Mouse (Mus musculus): ENCODE results near the gene Ptprq. TPM values are rescaled to one million over a fixed set of nuclear protein-coding genes. Genes with fewer than 3 reads are reported as not detected.

Ptprq gene
- total and polyA plus RNA-seq, 2 experiments from 2014 or later: 0.11 TPM; not detected in 1

DNA sequence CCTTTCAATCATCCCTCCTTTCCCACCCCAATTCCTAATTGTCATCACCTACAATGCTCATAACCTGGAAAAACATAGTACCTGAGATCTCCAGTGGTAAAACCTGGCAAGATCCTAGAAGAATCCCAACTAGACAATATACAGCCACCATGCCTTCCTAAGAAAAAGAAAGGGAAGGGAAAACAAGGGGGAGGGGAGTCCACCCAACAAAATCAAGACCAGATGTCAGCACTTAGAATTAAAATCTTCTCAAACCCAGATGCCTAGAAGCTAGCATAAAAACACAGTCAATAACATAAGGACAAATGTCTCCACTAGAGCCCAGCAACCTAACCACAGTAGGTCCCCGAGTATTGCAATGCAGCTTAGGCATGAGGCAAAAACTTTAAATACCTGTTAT is 43.9 kb downstream of the Ptprq start:
- no peak overlapping the region for H3K27ac ChIP-seq (ENCODE audit: low read depth)
- no peaks in the 10 kb centered on the region for H3K27me3 ChIP-seq (ENCODE audit: control insufficient read depth, insufficient read depth, low read length)
- H3K4me2 ChIP-seq (ENCODE audit: low read depth, low read length): no peak overlapping the region
- no peaks in the 10 kb centered on the region for H3K36me3 ChIP-seq (replicated peaks; ENCODE audit: control insufficient read depth, insufficient read depth, low read length)
- H3K4me1 ChIP-seq (ENCODE audit: control insufficient read depth, insufficient read depth): no peaks in the 10 kb centered on the region
- 65% methylated on average over 1 of the region's 1 CpGs for WGBS
- H3K9me3 ChIP-seq (replicated peaks; ENCODE audit: control insufficient read depth, low read length): no peaks in the 10 kb centered on the region
- no peak for ATAC-seq (ENCODE audit: insufficient read depth, low read depth)
- H3K9ac ChIP-seq (replicated peaks; ENCODE audit: low read depth, low read length): no peak overlapping the region
- no peak for TF ChIP-seq EP300 (IDR thresholded peaks at IDR 0.05; ENCODE audit: low read depth)
- TF ChIP-seq CTCF (IDR thresholded peaks at IDR 0.05; ENCODE audit: low read depth): no peak
- H3K4me3 ChIP-seq (ENCODE audit: low read depth, low read length): no peak overlapping the region
- no peak for DNase-seq (ENCODE audit: low spot score)

DNA sequence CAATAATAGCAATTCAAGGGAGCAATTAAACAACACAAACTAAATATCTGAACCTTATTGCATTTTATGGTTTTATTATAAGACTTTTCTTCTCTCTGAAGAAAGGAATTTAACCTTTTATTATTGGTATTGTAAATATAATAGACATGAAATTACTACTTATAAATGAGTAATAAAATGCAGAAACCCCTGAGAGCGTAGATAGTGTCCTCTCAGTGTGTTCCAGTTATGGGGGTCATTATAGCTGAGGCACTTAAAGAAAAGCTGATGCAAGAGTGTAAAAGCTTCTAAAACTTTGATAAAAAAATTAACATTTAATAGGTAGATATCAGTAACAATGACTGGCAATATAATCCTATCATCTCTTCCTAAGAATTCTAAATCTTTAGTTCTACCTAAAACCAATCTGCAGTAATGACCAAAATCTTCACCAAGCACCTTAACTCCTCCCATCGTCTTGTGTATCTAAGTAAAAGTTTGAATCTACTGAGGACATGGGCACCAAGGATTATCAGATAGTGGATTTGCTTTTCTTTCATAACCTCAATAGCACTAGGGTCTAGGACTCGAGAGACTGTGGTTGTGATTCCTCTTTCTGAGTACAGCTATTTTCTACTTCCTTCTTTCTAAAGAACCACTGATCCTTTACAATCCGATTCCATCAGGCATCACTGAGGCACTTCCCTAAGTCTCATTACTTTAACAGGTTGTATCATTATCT is 51.3 kb downstream of the Ptprq start:
- Histone ChIP-seq H3K9me3 (replicated peaks; ENCODE audit: control insufficient read depth, low read length) (no peaks in the 10 kb centered on the region), H3K27ac (ENCODE audit: low read depth) (no peak overlapping the region), H3K4me2 (ENCODE audit: low read depth, low read length) (no peak overlapping the region), H3K27me3 (ENCODE audit: control insufficient read depth, insufficient read depth, low read length) (no peaks in the 10 kb centered on the region), H3K36me3 (replicated peaks; ENCODE audit: control insufficient read depth, insufficient read depth, low read length) (no peaks in the 10 kb centered on the region), H3K9ac (replicated peaks; ENCODE audit: low read depth, low read length) (no peak overlapping the region), H3K4me3 (ENCODE audit: low read depth, low read length) (no peak overlapping the region), H3K4me1 (ENCODE audit: control insufficient read depth, insufficient read depth) (no peaks in the 10 kb centered on the region)
- no peak for ATAC-seq (ENCODE audit: insufficient read depth, low read depth)
- DNase-seq (ENCODE audit: low spot score): no peak
- WGBS: 69% methylated on average over 4 of the region's 4 CpGs
- TF ChIP-seq EP300 (IDR thresholded peaks at IDR 0.05; ENCODE audit: low read depth): no peak
- no peak for TF ChIP-seq CTCF (IDR thresholded peaks at IDR 0.05; ENCODE audit: low read depth)

DNA sequence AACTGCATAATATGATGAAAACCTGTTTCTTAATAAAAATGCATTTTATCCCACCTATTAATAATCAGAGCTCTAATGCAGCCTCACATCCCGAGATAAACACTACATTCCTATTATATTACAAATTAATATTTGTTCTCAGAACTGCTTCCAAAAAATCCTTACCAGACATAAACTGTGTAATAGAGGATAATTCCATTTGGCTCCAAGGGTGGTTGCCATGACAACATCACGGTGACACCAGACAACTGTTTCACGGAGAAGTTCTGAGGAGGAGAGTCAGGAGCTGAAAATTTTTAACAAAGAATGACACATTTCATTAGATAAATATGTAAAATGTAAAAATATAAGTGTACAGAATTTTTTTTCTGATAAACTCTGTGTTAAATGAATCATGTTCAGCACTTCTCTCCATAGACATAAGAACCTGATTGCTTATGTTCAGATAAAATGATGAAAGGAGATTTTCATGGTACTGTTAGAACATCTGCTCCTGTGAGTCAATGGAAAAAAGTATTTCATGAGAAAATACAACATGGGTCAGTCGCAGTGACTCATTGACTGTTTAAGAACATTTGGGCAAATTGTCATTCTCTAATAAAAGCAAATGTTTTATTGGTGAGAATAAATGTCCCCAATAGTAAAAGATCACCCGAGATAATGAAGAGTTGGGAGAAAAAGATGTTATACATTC is 57.3 kb downstream of the Ptprq start:
- H3K9me3 ChIP-seq (replicated peaks; ENCODE audit: control insufficient read depth, low read length): 0 out of 2 replicates have a peak, but pooled peaks cover 6% of the 10 kb centered on the region
- no peaks in the 10 kb centered on the region for H3K27me3 ChIP-seq (ENCODE audit: control insufficient read depth, insufficient read depth, low read length)
- TF ChIP-seq EP300 (IDR thresholded peaks at IDR 0.05; ENCODE audit: low read depth) (no peak), CTCF (IDR thresholded peaks at IDR 0.05; ENCODE audit: low read depth) (no peak)
- no peaks in the 10 kb centered on the region for H3K4me1 ChIP-seq (ENCODE audit: control insufficient read depth, insufficient read depth)
- no peak for DNase-seq (ENCODE audit: low spot score)
- H3K4me2 ChIP-seq (ENCODE audit: low read depth, low read length): no peak overlapping the region
- no peak overlapping the region for H3K27ac ChIP-seq (ENCODE audit: low read depth)
- WGBS: 60% methylated on average over 5 of the region's 5 CpGs
- no peaks in the 10 kb centered on the region for H3K36me3 ChIP-seq (replicated peaks; ENCODE audit: control insufficient read depth, insufficient read depth, low read length)
- no peak overlapping the region for H3K9ac ChIP-seq (replicated peaks; ENCODE audit: low read depth, low read length)
- no peak for ATAC-seq (ENCODE audit: insufficient read depth, low read depth)
- H3K4me3 ChIP-seq (ENCODE audit: low read depth, low read length): no peak overlapping the region

DNA sequence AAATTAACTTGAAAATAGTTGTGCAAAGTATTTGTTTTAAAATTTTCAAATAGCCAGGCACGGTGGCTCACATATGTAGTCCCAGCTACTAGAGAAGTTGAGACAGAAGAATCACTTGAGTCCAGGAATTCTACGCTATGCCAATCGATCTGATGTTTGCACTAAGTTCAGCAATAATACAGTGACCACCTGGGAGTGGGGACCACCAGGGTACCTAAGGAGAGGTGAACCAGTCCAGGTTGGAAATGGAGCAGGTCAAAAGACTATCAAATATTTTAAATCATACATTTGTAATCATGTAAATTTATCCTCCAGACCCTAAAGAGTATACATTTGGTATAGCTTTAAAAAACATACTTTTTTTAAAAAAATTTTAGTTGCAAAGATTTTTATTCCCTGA is 57.9 kb downstream of the Ptprq start:
- no peak for ATAC-seq (ENCODE audit: insufficient read depth, low read depth)
- Histone ChIP-seq H3K27ac (ENCODE audit: low read depth) (no peak overlapping the region), H3K9ac (replicated peaks; ENCODE audit: low read depth, low read length) (no peak overlapping the region), H3K27me3 (ENCODE audit: control insufficient read depth, insufficient read depth, low read length) (no peaks in the 10 kb centered on the region), H3K36me3 (replicated peaks; ENCODE audit: control insufficient read depth, insufficient read depth, low read length) (no peaks in the 10 kb centered on the region), H3K4me1 (ENCODE audit: control insufficient read depth, insufficient read depth) (no peaks in the 10 kb centered on the region), H3K4me2 (ENCODE audit: low read depth, low read length) (no peak overlapping the region), H3K4me3 (ENCODE audit: low read depth, low read length) (no peak overlapping the region), H3K9me3 (replicated peaks; ENCODE audit: control insufficient read depth, low read length) (0 out of 2 replicates have a peak, but pooled peaks cover 6% of the 10 kb centered on the region)
- DNase-seq (ENCODE audit: low spot score): no peak
- WGBS: 86% methylated on average over 3 of the region's 3 CpGs
- TF ChIP-seq CTCF (IDR thresholded peaks at IDR 0.05; ENCODE audit: low read depth) (no peak), EP300 (IDR thresholded peaks at IDR 0.05; ENCODE audit: low read depth) (no peak)

DNA sequence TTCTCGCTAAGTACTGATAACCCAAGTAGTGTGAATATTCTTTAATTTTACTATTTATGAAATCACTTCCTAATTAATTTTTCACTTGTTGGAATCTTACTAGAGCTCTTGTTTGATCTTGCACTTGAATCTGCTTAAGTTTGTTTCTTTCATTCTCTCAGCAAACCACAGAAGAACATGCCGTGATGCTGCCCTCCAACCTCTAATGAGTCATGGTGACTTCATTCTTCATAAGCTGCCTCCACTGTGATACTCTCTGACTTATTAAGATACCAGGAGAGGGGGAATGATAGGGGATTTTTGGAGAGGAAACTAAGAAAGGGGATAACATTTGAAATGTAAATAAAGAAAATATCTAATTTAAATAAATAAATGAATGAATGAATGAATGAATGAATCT is 60.7 kb downstream of the Ptprq start:
- 81% methylated on average over 2 of the region's 2 CpGs for WGBS
- no peak overlapping the region for H3K4me3 ChIP-seq (ENCODE audit: low read depth, low read length)
- H3K27ac ChIP-seq (ENCODE audit: low read depth): no peak overlapping the region
- H3K9ac ChIP-seq (replicated peaks; ENCODE audit: low read depth, low read length): no peak overlapping the region
- TF ChIP-seq EP300 (IDR thresholded peaks at IDR 0.05; ENCODE audit: low read depth) (no peak), CTCF (IDR thresholded peaks at IDR 0.05; ENCODE audit: low read depth) (no peak)
- no peak for DNase-seq (ENCODE audit: low spot score)
- 0 out of 2 replicates have a peak, but pooled peaks cover 6% of the 10 kb centered on the region for H3K9me3 ChIP-seq (replicated peaks; ENCODE audit: control insufficient read depth, low read length)
- ATAC-seq (ENCODE audit: insufficient read depth, low read depth): no peak
- no peaks in the 10 kb centered on the region for H3K27me3 ChIP-seq (ENCODE audit: control insufficient read depth, insufficient read depth, low read length)
- H3K4me1 ChIP-seq (ENCODE audit: control insufficient read depth, insufficient read depth): no peaks in the 10 kb centered on the region
- H3K36me3 ChIP-seq (replicated peaks; ENCODE audit: control insufficient read depth, insufficient read depth, low read length): no peaks in the 10 kb centered on the region
- H3K4me2 ChIP-seq (ENCODE audit: low read depth, low read length): no peak overlapping the region
